ENCODE assay signal across 33 mouse cellular contexts in genomic region chr7:19246855-19247254, GRCm38 (mm10). TPM values are rescaled to one million over a fixed set of nuclear protein-coding genes. Genes with fewer than 3 reads are reported as not detected.
DNase-seq lines count a peak whose midpoint lies in the region; ATAC-seq and TF ChIP-seq lines count a peak whose summit lies in the region.
"Had no signal": no experiment of that assay in that cellular context is flagged by ENCODE, and none has a peak within 500 bp of the region (broad histone marks: within the 10 kb centered on the region; RNA-seq: fewer than 3 reads in every experiment).

No protein-coding gene starts in this region.

- peak overlapping the region; percentile 60 for H3K27ac ChIP-seq in liver, embryonic 11.5 days (ENCODE audit: low read depth, low read length)
- peak overlapping the region; percentile 71 for H3K27ac ChIP-seq in liver, embryonic 16.5 days (ENCODE audit: low read length)
- no peak overlapping the region for H3K27ac ChIP-seq in kidney, adult 2 months (ENCODE audit: insufficient read depth, low read depth, low read length)
- no peak overlapping the region for H3K27ac ChIP-seq in layer of hippocampus, adult 2 months
- H3K27ac ChIP-seq: embryonic facial prominence, embryonic 13.5 days; forebrain, embryonic 13.5 days; heart, embryonic 15.5 days; hindbrain, embryonic 12.5 days; hindbrain, postnatal 0 days; intestine, embryonic 15.5 days; kidney, postnatal 0 days had no signal

- no peak overlapping the region for H3K9ac ChIP-seq in liver, embryonic 11.5 days (ENCODE audit: low read depth, low read length)
- no peak overlapping the region; the same call in 1 of the 2 replicates for H3K9ac ChIP-seq in liver, embryonic 16.5 days (ENCODE audit: low read depth, low read length)
- H3K9ac ChIP-seq: embryonic facial prominence, embryonic 13.5 days; forebrain, embryonic 13.5 days; heart, embryonic 15.5 days; hindbrain, embryonic 12.5 days; intestine, embryonic 15.5 days had no signal

- H3K4me1 ChIP-seq in G1E (ENCODE audit: insufficient read depth, low read depth, low read length): peaks cover 31% of the 10 kb centered on the region
- H3K4me1 ChIP-seq in liver, embryonic 11.5 days (replicated peaks; ENCODE audit: control insufficient read depth, insufficient read depth, low read length): peaks cover 13% of the 10 kb centered on the region
- H3K4me1 ChIP-seq in liver, embryonic 16.5 days (ENCODE audit: control insufficient read depth, low read depth, low read length): peaks cover 30% of the 10 kb centered on the region
- no peaks in the 10 kb centered on the region for H3K4me1 ChIP-seq in kidney, adult 2 months (ENCODE audit: control insufficient read depth, insufficient read depth, low read length)
- H3K4me1 ChIP-seq: embryonic facial prominence, embryonic 13.5 days; heart, embryonic 15.5 days; intestine, embryonic 15.5 days had no signal

- H3K4me3 ChIP-seq in G1E (ENCODE audit: low read depth, low read length): no peak overlapping the region
- H3K4me3 ChIP-seq in liver, embryonic 11.5 days (ENCODE audit: low read depth, low read length): no peak overlapping the region
- H3K4me3 ChIP-seq in liver, embryonic 16.5 days (ENCODE audit: low read depth, low read length): no peak overlapping the region
- H3K4me3 ChIP-seq in kidney, adult 2 months (ENCODE audit: insufficient read depth, low read depth, low read length): no peak overlapping the region
- H3K4me3 ChIP-seq in layer of hippocampus, adult 2 months: no peak overlapping the region
- H3K4me3 ChIP-seq: embryonic facial prominence, embryonic 13.5 days; forebrain, embryonic 13.5 days; heart, embryonic 15.5 days; hindbrain, embryonic 12.5 days; intestine, embryonic 15.5 days had no signal

- no peaks in the 10 kb centered on the region for H3K9me3 ChIP-seq in G1E (replicated peaks)
- H3K9me3 ChIP-seq in liver, embryonic 11.5 days (ENCODE audit: control insufficient read depth, low read length): no peaks in the 10 kb centered on the region
- H3K9me3 ChIP-seq in liver, embryonic 16.5 days (replicated peaks; ENCODE audit: control insufficient read depth, low read length): no peaks in the 10 kb centered on the region
- H3K9me3 ChIP-seq: embryonic facial prominence, embryonic 13.5 days; forebrain, embryonic 13.5 days; heart, embryonic 15.5 days; hindbrain, embryonic 12.5 days; intestine, embryonic 15.5 days had no signal

- 67% methylated on average over 1 of the region's 1 CpGs for WGBS in liver, embryonic 11.5 days
- WGBS in liver, embryonic 16.5 days (ENCODE audit: insufficient replicate concordance): 69% methylated on average over 1 of the region's 1 CpGs
- WGBS in kidney, adult 2 months: 97% methylated on average over 1 of the region's 1 CpGs

- 0 out of 2 replicates have a peak overlapping the region, but pooled peaks have one; percentile 20 for H3K4me2 ChIP-seq in liver, embryonic 11.5 days
- peak overlapping the region; percentile 21 for H3K4me2 ChIP-seq in liver, embryonic 16.5 days (ENCODE audit: low read depth, low read length)
- H3K4me2 ChIP-seq: embryonic facial prominence, embryonic 13.5 days; forebrain, embryonic 13.5 days; heart, embryonic 15.5 days; hindbrain, embryonic 12.5 days; intestine, embryonic 15.5 days had no signal

- peak; percentile 28; the same call in 1 of the 2 replicates for ATAC-seq in G1E (ENCODE audit: extremely low read depth, insufficient number of reproducible peaks, low FRiP score, poor library complexity, severe bottlenecking)
- peak; percentile 77 for ATAC-seq in liver, embryonic 11.5 days (replicated peaks; ENCODE audit: low FRiP score)
- peak; percentile 86 for ATAC-seq in liver, embryonic 16.5 days (ENCODE audit: low read depth)
- ATAC-seq: activated CD4-positive, CD25-positive, alpha-beta regulatory T cell, adult 4 months; CD4-positive, CD25-positive, alpha-beta regulatory T cell, adult 4 months; forebrain, embryonic 13.5 days; hindbrain, postnatal 0 days; intestine, embryonic 15.5 days had no signal

- no peak for DNase-seq in G1E (ENCODE audit: low spot score)
- DNase-seq in c-Kit-positive CD71-positive TER-119-positive erythroid progenitor cells, embryonic 14.5 days (ENCODE audit: low spot score): peak; percentile 61
- DNase-seq in liver, embryonic 11.5 days (ENCODE audit: low spot score): no peak
- DNase-seq in cerebellum, adult 18-20 months: no peak
- no peak for DNase-seq in kidney, adult 2 months
- no peak for DNase-seq in layer of hippocampus, adult 2 months (ENCODE audit: low spot score in 2 of 2)
- DNase-seq: adrenal gland, adult 2 months; cerebellum, adult 11-12 months; cerebellum, postnatal 10 days; gastrocnemius, postnatal 25 days; heart, postnatal 36 days; kidney, adult 8-10 months; layer of hippocampus, adult 9-11 months; lung, postnatal 4 days; midbrain, embryonic 14.5 days; thymus, postnatal 14 days had no signal

- no peak for TF ChIP-seq POLR2A in kidney, adult 2 months (IDR thresholded peaks at IDR 0.05; ENCODE audit: low read depth, low read length)

- TF ChIP-seq CTCF in G1E (IDR thresholded peaks at IDR 0.05; ENCODE audit: low read depth, low read length): no peak
- TF ChIP-seq CTCF in kidney, adult 2 months (conservative IDR thresholded peaks at IDR 0.05; ENCODE audit: insufficient read depth, insufficient read length, low read depth, low read length): no peak
- no peak for TF ChIP-seq CTCF in layer of hippocampus, adult 2 months (conservative IDR thresholded peaks at IDR 0.05)

- H3K27me3 ChIP-seq in G1E (ENCODE audit: insufficient read depth, low read length): no peaks in the 10 kb centered on the region
- H3K27me3 ChIP-seq in liver, embryonic 11.5 days (replicated peaks; ENCODE audit: control insufficient read depth, insufficient read depth, low read length): no peaks in the 10 kb centered on the region
- no peaks in the 10 kb centered on the region for H3K27me3 ChIP-seq in liver, embryonic 16.5 days (ENCODE audit: control insufficient read depth, insufficient read depth, low read depth, low read length)
- no peaks in the 10 kb centered on the region for H3K27me3 ChIP-seq in kidney, adult 2 months (replicated peaks; ENCODE audit: control insufficient read depth, insufficient read depth, low read length)
- H3K27me3 ChIP-seq: embryonic facial prominence, embryonic 13.5 days; forebrain, embryonic 13.5 days; heart, embryonic 15.5 days; hindbrain, embryonic 12.5 days; intestine, embryonic 15.5 days had no signal

- peaks cover 57% of the 10 kb centered on the region for H3K36me3 ChIP-seq in G1E (replicated peaks)
- peaks cover 12% of the 10 kb centered on the region; the same call in 1 of the 2 replicates for H3K36me3 ChIP-seq in liver, embryonic 11.5 days (ENCODE audit: control insufficient read depth, insufficient read depth, low read length)
- H3K36me3 ChIP-seq in liver, embryonic 16.5 days (ENCODE audit: control insufficient read depth, insufficient read depth): peaks cover 3% of the 10 kb centered on the region; the same call in 1 of the 2 replicates
- no peaks in the 10 kb centered on the region for H3K36me3 ChIP-seq in kidney, adult 2 months (ENCODE audit: control insufficient read depth, insufficient read depth, low read length)

RNA-seq across cellular contexts. Expression of gene Opa3, which starts 18.7 kb away (rescaled TPM):
- total RNA-seq in G1E (2014; fragmentation: Nextera tagmentation) (13.8 and 14.2 TPM in 2 replicates), G1E (2017) (14.8 and 15.2 TPM in 2 replicates)
- 7.7 and 8.4 TPM in 2 replicates for polyA plus RNA-seq in G1E (2012)
- 31.6 and 33.9 TPM in 2 replicates for polyA plus RNA-seq in liver, embryonic 11.5 days (2014; fragmentation: Nextera tagmentation; extraction: Ambion mirVana)
- 13.2 and 14.3 TPM in 2 replicates for polyA plus RNA-seq in liver, embryonic 16.5 days (2015; fragmentation: Nextera tagmentation; extraction: Ambion mirVana)
- 41.7 and 48.5 TPM in 2 replicates for polyA plus RNA-seq in kidney, adult 2 months (2012; rRNA removed)
- total RNA-seq in layer of hippocampus, adult 2 months (2021): 10 to 100 TPM; 37.4 to 38.7 TPM

RNA-seq across cellular contexts. Expression of gene Vasp, which starts 24.8 kb away (rescaled TPM):
- 146 and 171 TPM in 2 replicates for total RNA-seq in G1E (2014; fragmentation: Nextera tagmentation)
- total RNA-seq in G1E (2017): 239 and 292 TPM in 2 replicates
- polyA plus RNA-seq in G1E (2012): 560 and 712 TPM in 2 replicates
- polyA plus RNA-seq in liver, embryonic 11.5 days (2014; fragmentation: Nextera tagmentation; extraction: Ambion mirVana): 85.9 and 87.5 TPM in 2 replicates
- 32.8 and 33.0 TPM in 2 replicates for polyA plus RNA-seq in liver, embryonic 16.5 days (2015; fragmentation: Nextera tagmentation; extraction: Ambion mirVana)
- polyA plus RNA-seq in kidney, adult 2 months (2012; rRNA removed): 69.5 and 71.5 TPM in 2 replicates
- 10 to 100 TPM; 15.7 to 17.1 TPM for total RNA-seq in layer of hippocampus, adult 2 months (2021)

RNA-seq across cellular contexts. Expression of gene Ppm1n, which starts 33.0 kb away (rescaled TPM):
- total RNA-seq in G1E (2014; fragmentation: Nextera tagmentation) (not detected in 2 replicates), G1E (2017) (not detected in 2 replicates)
- polyA plus RNA-seq in G1E (2012): not detected in 2 replicates
- not detected in 2 replicates for polyA plus RNA-seq in liver, embryonic 11.5 days (2014; fragmentation: Nextera tagmentation; extraction: Ambion mirVana)
- 0.11 TPM in 1 of 2 replicates, not detected in the other for polyA plus RNA-seq in liver, embryonic 16.5 days (2015; fragmentation: Nextera tagmentation; extraction: Ambion mirVana)
- polyA plus RNA-seq in kidney, adult 2 months (2012; rRNA removed): not detected in 2 replicates
- total RNA-seq in layer of hippocampus, adult 2 months (2021): not detected
- total RNA-seq: adrenal gland, adult 2 months; common myeloid progenitor, adult 5-6 weeks; gastrocnemius, postnatal 25 days; heart, adult 8-10 months; heart, postnatal 36 days; left cerebral cortex, adult 18-20 months; liver, adult 2 months; monocyte, adult 5-6 weeks had no signal
- polyA plus RNA-seq: embryonic facial prominence, embryonic 13.5 days; lung, embryonic 16.5 days; stomach, embryonic 14.5 days had no signal

RNA-seq across cellular contexts. Expression of gene Gpr4, which starts 34.5 kb away (rescaled TPM):
- total RNA-seq in G1E (2014; fragmentation: Nextera tagmentation) (0.30 TPM in 1 of 2 replicates, not detected in the other), G1E (2017) (0.11 and 0.12 TPM in 2 replicates)
- polyA plus RNA-seq in G1E (2012): 0.06 and 0.16 TPM in 2 replicates
- polyA plus RNA-seq in liver, embryonic 11.5 days (2014; fragmentation: Nextera tagmentation; extraction: Ambion mirVana): 1.4 and 1.9 TPM in 2 replicates
- polyA plus RNA-seq in liver, embryonic 16.5 days (2015; fragmentation: Nextera tagmentation; extraction: Ambion mirVana): 0.49 and 0.60 TPM in 2 replicates
- polyA plus RNA-seq in kidney, adult 2 months (2012; rRNA removed): 10.1 and 10.8 TPM in 2 replicates
- 1 to 10 TPM; 1.6 to 2.5 TPM for total RNA-seq in layer of hippocampus, adult 2 months (2021)
- total RNA-seq: common myeloid progenitor, adult 5-6 weeks; monocyte, adult 5-6 weeks had no signal

RNA-seq across cellular contexts. Expression of gene Rtn2, which starts 35.6 kb away (rescaled TPM):
- total RNA-seq in G1E (2014; fragmentation: Nextera tagmentation) (0.73 and 0.98 TPM in 2 replicates), G1E (2017) (0.06 and 0.11 TPM in 2 replicates)
- polyA plus RNA-seq in G1E (2012): 0.94 and 0.96 TPM in 2 replicates
- 8.2 and 11.1 TPM in 2 replicates for polyA plus RNA-seq in liver, embryonic 11.5 days (2014; fragmentation: Nextera tagmentation; extraction: Ambion mirVana)
- 2.9 and 4.1 TPM in 2 replicates for polyA plus RNA-seq in liver, embryonic 16.5 days (2015; fragmentation: Nextera tagmentation; extraction: Ambion mirVana)
- polyA plus RNA-seq in kidney, adult 2 months (2012; rRNA removed): 7.6 and 19.1 TPM in 2 replicates
- total RNA-seq in layer of hippocampus, adult 2 months (2021): 10 to 100 TPM; 90.3 to 92.7 TPM
- total RNA-seq: monocyte, adult 5-6 weeks had no signal
- polyA plus RNA-seq: activated CD4-positive, CD25-positive, alpha-beta regulatory T cell, adult 4 months; CD4-positive, CD25-positive, alpha-beta regulatory T cell, adult 4 months had no signal

Comparison
In these comparisons a context has a peak if more than half of its experiments do, and no peak if none do; other contexts are left out.
1. ATAC-seq: peak in every context shown above with its lines; median percentile 86 in liver, embryonic 16.5 days; 77 in liver, embryonic 11.5 days; 28 in G1E.
2. H3K27ac ChIP-seq: peak in liver, embryonic 11.5 days (single experiment) and liver, embryonic 16.5 days (single experiment); none in kidney, adult 2 months (single experiment) and layer of hippocampus, adult 2 months (single experiment).